ENCODE assay signal across 21 mouse cellular contexts in the genomic region with DNA sequence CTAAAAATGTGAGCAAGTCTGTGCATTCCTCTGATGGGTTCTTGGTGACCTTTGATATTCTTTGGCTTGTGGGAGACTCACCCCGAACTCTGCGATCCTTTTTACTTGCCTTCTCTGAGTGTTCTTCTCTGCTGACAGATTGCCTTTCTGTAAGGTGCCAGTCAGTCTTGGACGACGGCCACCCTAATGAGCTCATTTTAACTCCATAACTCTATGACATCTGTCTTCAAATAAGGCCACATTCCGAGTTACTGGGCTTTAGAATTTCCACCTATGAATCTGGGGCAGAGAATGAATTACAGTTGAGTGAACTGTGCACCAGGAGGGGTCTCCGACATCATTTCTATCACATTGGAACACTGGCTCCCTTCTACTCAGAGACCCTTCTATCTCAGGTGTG.
DNase-seq lines count a peak whose midpoint lies in the region; ATAC-seq lines count a peak whose summit lies in the region.
"Had no signal": no experiment of that assay in that cellular context is flagged by ENCODE, and none has a peak within 500 bp of the region (broad histone marks: within the 10 kb centered on the region; RNA-seq: fewer than 3 reads in every experiment).

No protein-coding gene starts in this region.

- intact Hi-C loops in heart, postnatal 10 days (cut with DNase I) = loop anchor here (5.0 kb wide), 1 partner anchor 163 kb away; no protein-coding TSS in a partner anchor

- H3K4me2 ChIP-seq in heart, embryonic 11.5 days = no peak overlapping the region
- H3K4me2 ChIP-seq: forebrain, embryonic 12.5 days; hindbrain, embryonic 14.5 days; intestine, embryonic 15.5 days; neural tube, embryonic 13.5 days had no signal

- no peak overlapping the region for H3K4me3 ChIP-seq in heart, embryonic 11.5 days (ENCODE audit: low read depth, low read length)
- H3K4me3 ChIP-seq: forebrain, embryonic 12.5 days; intestine, embryonic 15.5 days; limb, embryonic 10.5 days; neural tube, embryonic 13.5 days had no signal

- peak; percentile 90 for DNase-seq in heart, adult 11 months
- peak; percentile 29 for DNase-seq in cerebellum, adult 11 months
- peak; percentile 60 for DNase-seq in cerebellum, adult 9-10 months
- peak; percentile 59 to 63 for DNase-seq in heart, postnatal 10 days
- DNase-seq in spleen, adult 18-20 months = no peak
- DNase-seq: adrenal gland, postnatal 36 days; embryo, embryonic 11 days; kidney, adult 9 months; kidney, postnatal 25 days; liver, postnatal 0 days; lung, postnatal 10 days; midbrain, embryonic 14.5 days; right cerebral cortex, adult 18-20 months; thymus, adult 18-20 months had no signal

- WGBS in heart, embryonic 11.5 days (ENCODE audit: insufficient replicate concordance) = 86% methylated on average over 6 of the region's 6 CpGs

- H3K27ac ChIP-seq in heart, embryonic 11.5 days (ENCODE audit: low read depth, low read length) = no peak overlapping the region
- H3K27ac ChIP-seq: forebrain, embryonic 12.5 days; hindbrain, embryonic 14.5 days; intestine, embryonic 15.5 days; limb, embryonic 10.5 days; neural tube, embryonic 13.5 days had no signal

- no peaks in the 10 kb centered on the region for H3K9me3 ChIP-seq in heart, embryonic 11.5 days (replicated peaks; ENCODE audit: control insufficient read depth, low read length)
- H3K9me3 ChIP-seq: forebrain, embryonic 12.5 days; intestine, embryonic 15.5 days; limb, embryonic 10.5 days; neural tube, embryonic 13.5 days had no signal

- no peaks in the 10 kb centered on the region for H3K27me3 ChIP-seq in heart, embryonic 11.5 days (ENCODE audit: control insufficient read depth, insufficient read depth, low read length)
- H3K27me3 ChIP-seq: forebrain, embryonic 12.5 days; intestine, embryonic 15.5 days; neural tube, embryonic 13.5 days had no signal

- H3K36me3 ChIP-seq in heart, embryonic 11.5 days (ENCODE audit: control insufficient read depth, insufficient read depth, low read length) = no peaks in the 10 kb centered on the region
- H3K36me3 ChIP-seq: forebrain, embryonic 12.5 days; intestine, embryonic 15.5 days; limb, embryonic 10.5 days; neural tube, embryonic 13.5 days had no signal

- no peaks in the 10 kb centered on the region for H3K4me1 ChIP-seq in heart, embryonic 11.5 days (ENCODE audit: control insufficient read depth, insufficient read depth, low read length)
- H3K4me1 ChIP-seq: forebrain, embryonic 12.5 days; limb, embryonic 10.5 days; neural tube, embryonic 13.5 days had no signal

- H3K9ac ChIP-seq in heart, embryonic 11.5 days (ENCODE audit: low read depth, low read length) = no peak overlapping the region
- H3K9ac ChIP-seq: forebrain, embryonic 12.5 days; hindbrain, embryonic 14.5 days; intestine, embryonic 15.5 days; liver, postnatal 0 days; neural tube, embryonic 13.5 days had no signal

- ATAC-seq in heart, embryonic 11.5 days (replicated peaks; ENCODE audit: insufficient number of reproducible peaks, low FRiP score, low TSS enrichment) = no peak
- no peak for ATAC-seq in erythroblast, adult 5-6 weeks (replicated peaks; ENCODE audit: low FRiP score, poor library complexity, severe bottlenecking)
- ATAC-seq: intestine, embryonic 15.5 days; liver, postnatal 0 days had no signal

Comparison
In these comparisons a context has a peak if more than half of its experiments do, and no peak if none do; other contexts are left out.
1. DNase-seq: peak in heart, adult 11 months (single experiment), cerebellum, adult 11 months (single experiment), cerebellum, adult 9-10 months (single experiment) and heart, postnatal 10 days (2 of 2); none in spleen, adult 18-20 months (0 of 2).